Mouse (Mus musculus) thymus, postnatal 0 days (tissue): ENCODE data around the gene Atp6v1e2. TPM values are rescaled to one million over a fixed set of nuclear protein-coding genes. Genes with fewer than 3 reads are reported as not detected.
A peak's percentile ranks its signal among the peaks of the same experiment; 100 is the strongest.

Source experiments
- DNase-seq: peaks from one replicate; pipeline ENCODE4 v3.0.0-alpha.2; 2015; ENCODE audit warnings: low spot score
- polyA plus RNA-seq: library from polyadenylated mRNA; unstranded; fragments of >200 nt; fragmentation: Nextera tagmentation; extraction: Ambion mirVana; gene quantifications from 2 replicates; pipeline ENCODE4 v1.2.1, GENCODE M21; 2015

Atp6v1e2 gene
- polyA plus RNA-seq: not detected in 2 replicates

- no peak for DNase-seq
Measured at GRCm38 (mm10) chr17:86947840-86948796, at the start of gene Atp6v1e2. Atp6v1e2 (minus strand) TSS chr17:86947897.

GRCm38 (mm10) chr17:86997323-86997722 is 49.6 kb upstream of the Atp6v1e2 start:
- DNase-seq: no peak

GRCm38 (mm10) chr17:86991306-86991705 is 43.6 kb upstream of the Atp6v1e2 start:
- no peak for DNase-seq

GRCm38 (mm10) chr17:86988601-86989184 is 41.0 kb upstream of the Atp6v1e2 start:
- no peak for DNase-seq

GRCm38 (mm10) chr17:86988161-86988560 is 40.5 kb upstream of the Atp6v1e2 start:
- no peak for DNase-seq

GRCm38 (mm10) chr17:86986449-86987138 is 38.9 kb upstream of the Atp6v1e2 start:
- DNase-seq: no peak

GRCm38 (mm10) chr17:86982497-86982896 is 34.8 kb upstream of the Atp6v1e2 start:
- no peak for DNase-seq

GRCm38 (mm10) chr17:86981701-86982100 is 34.0 kb upstream of the Atp6v1e2 start:
- DNase-seq: no peak

GRCm38 (mm10) chr17:86981205-86981604 is 33.5 kb upstream of the Atp6v1e2 start:
- no peak for DNase-seq

GRCm38 (mm10) chr17:86978496-86978895 is 30.8 kb upstream of the Atp6v1e2 start:
- no peak for DNase-seq

GRCm38 (mm10) chr17:86976387-86976786 is 28.7 kb upstream of the Atp6v1e2 start:
- peak; percentile 33 for DNase-seq

- no peak for DNase-seq
Measured at GRCm38 (mm10) chr17:86973097-86973496, 25.4 kb upstream of the Atp6v1e2 start.

- DNase-seq: no peak
Measured at GRCm38 (mm10) chr17:86971860-86972259, 24.2 kb upstream of the Atp6v1e2 start.

GRCm38 (mm10) chr17:86971036-86971435 is 23.3 kb upstream of the Atp6v1e2 start:
- DNase-seq: peak; percentile 50

GRCm38 (mm10) chr17:86970026-86970750 is 22.5 kb upstream of the Atp6v1e2 start:
- DNase-seq: no peak

- DNase-seq: peak; percentile 60
Measured at GRCm38 (mm10) chr17:86969582-86969981, 21.9 kb upstream of the Atp6v1e2 start.

GRCm38 (mm10) chr17:86968581-86968980 is 20.9 kb upstream of the Atp6v1e2 start:
- DNase-seq: no peak

GRCm38 (mm10) chr17:86967536-86968525 is 20.1 kb upstream of the Atp6v1e2 start:
- DNase-seq: no peak

- DNase-seq: no peak
Measured at GRCm38 (mm10) chr17:86967048-86967447, 19.4 kb upstream of the Atp6v1e2 start.

- DNase-seq: no peak
Measured at GRCm38 (mm10) chr17:86966040-86966439, 18.3 kb upstream of the Atp6v1e2 start.
